Mouse (Mus musculus) activated CD4-positive, CD25-positive, alpha-beta regulatory T cell, adult 4 months (primary cell): Measurements from ENCODE around the gene Raet1e. TPM values are rescaled to one million over a fixed set of nuclear protein-coding genes. Genes with fewer than 3 reads are reported as not detected.
"Not testable (repeated sequence)": the region's sequence is repeated elsewhere in the genome, so short reads cannot be mapped to it uniquely, and the experiment has no call there.

Experiments
- ATAC-seq: one replicate; pipeline ENCODE4 v1.8.0; 2017
- polyA plus RNA-seq, 2 experiments: library from polyadenylated mRNA; unstranded; fragments of 100-300 nt; shearing (Covaris generic); gene quantifications; one replicate each; pipeline ENCODE4 v1.2.1; 2017

Raet1e gene
- polyA plus RNA-seq, 2 experiments from 2014 or later: not detected

DNA sequence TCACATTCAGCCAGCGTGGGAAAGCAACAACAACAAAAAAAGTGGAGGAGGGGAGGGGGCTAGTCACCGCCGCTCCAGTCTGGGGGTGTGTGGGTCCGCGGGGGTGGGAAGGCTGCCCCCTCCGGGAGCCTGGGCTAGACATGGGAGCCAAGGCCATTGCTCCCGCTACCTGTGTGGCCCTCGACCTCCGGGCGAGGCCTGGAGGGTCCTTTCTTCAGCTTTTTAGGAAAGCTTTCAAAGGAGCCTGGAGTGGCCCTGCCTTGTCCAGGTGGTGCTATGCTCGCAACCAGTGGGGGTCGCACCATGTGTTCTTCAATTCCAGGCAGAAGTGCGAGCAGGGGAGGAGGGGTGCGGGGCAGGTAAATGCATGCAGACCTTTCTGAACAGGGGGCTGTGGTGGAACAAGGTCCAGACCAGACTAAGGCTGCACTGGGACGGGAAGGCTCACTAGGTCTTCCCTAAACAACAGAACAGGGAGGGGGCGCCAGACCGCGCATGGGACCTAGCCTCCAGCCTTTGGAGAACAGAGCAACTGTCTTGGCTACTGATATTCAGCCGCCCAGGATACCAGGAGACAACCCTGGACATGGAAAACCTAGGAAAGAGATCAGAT lies 116.2 kb downstream of the Raet1e start:
- ATAC-seq: no peak

DNA sequence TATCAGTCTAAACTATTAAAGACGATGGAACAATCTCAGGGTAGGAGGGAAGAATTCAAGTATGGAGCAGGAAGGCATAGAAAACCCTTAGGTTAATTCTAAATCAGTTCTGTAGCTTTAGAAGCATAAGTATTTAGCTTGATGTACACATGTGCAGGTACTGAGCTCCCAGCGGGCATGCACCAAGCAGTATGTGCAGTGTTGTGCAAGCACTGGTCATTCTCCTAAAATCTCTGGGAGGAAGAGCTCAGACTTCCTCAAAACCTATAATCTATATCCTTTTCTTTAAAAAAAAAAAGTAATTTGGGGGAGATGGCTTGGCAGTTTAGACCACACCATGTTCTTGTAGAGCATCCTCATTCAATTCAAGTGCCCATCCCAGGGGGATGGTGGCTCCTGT lies 120.1 kb downstream of the Raet1e start:
- not testable (repeated sequence) for ATAC-seq

DNA sequence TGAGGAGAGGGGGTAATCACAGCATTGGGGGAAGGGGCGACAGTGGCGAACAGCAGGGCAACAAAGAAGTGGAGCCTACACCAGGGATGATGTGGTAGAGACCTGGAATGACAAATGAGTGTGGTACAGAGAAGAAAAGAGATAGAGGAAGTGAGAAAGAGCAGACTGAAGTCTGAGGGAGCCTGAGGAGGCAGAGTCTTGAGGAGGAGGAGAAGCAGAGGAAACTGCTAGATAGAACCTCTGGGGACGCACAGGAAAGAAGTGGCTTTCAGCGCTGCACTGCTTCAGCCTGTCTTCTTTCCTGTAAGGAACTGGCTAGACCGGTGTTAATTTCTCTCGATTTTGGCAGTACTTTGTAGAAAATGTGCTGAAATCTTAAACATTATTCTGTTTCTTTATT lies 124.4 kb downstream of the Raet1e start:
- ATAC-seq: no peak

DNA sequence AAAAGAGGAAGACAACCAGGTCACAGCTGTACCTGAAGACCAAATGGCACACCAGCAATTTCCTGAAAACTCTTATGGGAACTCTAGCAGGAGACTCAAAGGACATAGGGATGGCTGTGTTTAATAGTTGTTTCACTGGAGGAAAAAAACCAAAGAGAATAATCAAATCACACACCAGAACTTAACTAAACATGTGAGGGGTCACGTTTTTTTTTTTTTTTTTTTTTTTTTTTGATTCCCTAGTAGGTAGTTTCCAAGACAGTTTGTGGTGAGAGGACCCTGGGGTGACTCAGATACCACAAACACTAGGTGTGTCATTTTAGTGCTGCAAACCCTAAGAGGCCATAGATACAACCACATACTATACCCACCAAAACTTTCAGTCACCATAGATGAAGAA lies 137.3 kb downstream of the Raet1e start:
- peak; percentile 16 for ATAC-seq

DNA sequence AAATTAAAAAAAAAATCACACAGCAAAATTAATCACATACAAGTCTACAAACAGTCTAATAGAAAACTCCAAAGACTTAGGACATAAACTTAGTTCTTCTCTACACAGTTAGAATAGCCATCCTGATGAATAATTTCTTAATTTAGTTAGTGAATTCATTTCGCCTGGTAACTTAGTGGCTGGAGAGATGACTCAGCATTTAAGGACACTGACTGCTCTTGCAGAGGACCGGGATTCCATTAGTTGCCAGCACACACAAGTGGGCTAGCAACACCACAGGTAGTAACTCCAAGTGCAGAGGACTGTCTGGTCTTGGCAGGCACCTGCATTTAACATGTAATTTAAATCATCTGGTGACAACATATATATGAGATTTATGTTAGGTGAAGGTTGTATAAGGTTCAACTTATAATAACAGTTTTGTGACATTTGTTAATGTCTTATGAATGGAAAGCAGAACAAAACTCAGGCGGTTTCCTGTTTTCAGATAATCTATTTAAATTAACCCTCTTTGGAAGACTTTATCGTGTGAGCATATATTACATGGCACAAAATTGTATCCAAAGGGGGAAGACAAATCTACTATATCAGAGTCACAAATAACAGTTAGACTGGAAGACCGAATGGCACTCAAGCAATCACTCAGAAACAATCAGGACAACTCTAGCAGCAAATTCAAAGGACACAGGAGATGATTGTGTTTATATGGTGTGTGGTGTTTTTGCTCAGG lies 138.8 kb downstream of the Raet1e start:
- ATAC-seq: no peak

DNA sequence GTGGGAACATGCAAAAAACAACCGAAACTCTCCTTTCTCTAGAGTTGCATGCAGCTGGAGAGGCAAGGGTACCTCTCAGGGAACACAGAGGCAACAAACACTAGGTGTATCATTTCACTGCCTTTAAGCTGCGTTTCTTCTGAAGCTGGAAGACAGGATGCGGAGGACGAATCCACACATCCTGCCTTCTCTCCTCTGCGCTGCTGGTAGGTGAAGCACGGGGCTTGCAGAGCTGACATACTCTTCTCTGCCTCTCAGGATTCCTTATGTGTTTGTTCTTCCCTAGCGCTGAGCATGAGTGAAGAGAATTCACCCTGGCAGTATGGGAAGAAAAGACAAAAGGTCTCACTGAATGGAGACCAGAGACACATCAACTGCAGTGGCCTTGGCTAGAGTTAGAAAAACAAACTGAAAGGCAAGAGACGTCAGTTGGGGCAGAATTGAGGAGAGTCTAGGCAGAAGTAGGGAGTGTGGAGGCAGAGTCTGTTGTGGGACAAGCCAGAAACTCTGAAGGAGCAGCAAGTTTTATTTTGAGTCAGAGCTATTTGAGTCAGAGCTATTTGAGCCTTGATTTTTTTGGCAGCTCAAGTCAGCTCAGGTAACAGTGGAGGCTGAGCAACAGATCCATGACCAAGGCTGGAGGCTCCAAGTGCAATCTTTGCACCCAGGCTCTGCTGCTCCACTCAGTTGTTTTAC lies 139.5 kb downstream of the Raet1e start:
- peak; percentile 14 for ATAC-seq

DNA sequence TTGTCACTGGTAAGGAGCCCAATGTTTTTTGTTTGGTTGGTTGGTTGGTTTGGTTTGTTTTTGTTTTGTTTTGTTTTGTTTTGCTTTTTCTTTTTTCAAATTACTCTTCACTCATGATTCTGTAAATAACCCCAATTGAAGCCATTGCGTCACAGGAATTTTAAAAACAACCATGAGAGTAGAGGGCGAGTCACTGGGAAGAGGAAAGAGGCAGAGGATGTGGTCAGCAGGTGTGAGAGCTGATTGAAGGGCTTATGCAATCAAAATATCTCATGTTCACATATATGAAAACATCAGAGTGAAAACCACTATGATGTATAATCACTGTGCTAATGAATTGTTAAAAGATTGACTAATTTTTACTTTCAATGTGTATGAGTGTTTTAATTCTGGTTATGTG lies 141.0 kb downstream of the Raet1e start:
- ATAC-seq: peak; percentile 53

DNA sequence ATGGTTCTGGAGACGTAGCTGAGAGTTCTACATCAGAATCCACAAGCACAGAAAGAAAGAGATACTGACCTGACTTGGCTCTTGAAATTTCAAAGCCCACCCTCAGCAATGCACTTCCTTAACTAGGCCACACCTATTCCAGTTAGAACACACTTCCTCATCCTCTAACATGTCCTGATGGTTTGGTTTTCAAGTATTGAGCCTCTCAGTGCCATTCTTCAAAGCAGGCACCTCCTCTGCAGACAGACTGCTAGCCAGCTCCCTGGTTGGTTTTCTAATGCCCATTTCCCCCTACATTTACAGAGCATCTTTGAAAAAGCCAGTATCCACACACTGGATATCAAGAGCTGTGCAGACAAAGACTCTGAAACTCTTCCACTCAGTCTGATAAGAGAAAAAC lies 143.3 kb downstream of the Raet1e start:
- no peak for ATAC-seq

DNA sequence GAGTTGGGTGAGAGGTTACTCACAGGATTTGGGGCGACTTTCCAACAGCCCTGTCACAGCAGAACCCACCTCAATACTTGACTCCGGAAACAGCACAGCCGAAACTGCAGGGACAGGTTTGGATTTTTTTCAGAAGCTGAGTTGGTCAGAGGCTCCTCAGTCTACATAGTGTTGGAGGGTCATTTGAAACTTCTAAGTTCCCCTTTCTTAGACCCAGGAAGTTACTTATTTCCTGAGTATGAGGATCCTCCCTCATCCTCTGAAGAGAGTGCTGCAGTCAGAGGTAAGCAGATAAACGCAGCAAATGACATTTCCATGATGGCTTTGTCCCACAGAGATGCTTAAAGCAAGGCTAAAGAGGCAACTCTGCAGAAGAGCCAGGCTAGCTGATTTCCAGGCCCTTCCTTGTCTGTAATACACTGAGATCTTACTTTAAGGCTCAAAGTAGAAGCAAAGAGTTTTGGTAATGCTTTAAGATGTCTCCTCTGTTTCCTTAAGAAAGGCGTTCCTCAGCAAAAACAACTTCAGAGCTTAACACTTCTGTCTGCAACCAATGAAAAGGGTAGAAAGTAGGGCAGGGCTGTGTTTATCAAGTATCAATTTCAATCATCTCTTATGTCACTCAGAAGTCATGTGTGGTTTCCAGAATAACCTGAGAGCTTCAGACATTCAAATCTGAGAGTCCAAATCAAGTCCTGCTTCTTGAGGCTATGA lies 144.1 kb downstream of the Raet1e start:
- peak; percentile 47 for ATAC-seq

DNA sequence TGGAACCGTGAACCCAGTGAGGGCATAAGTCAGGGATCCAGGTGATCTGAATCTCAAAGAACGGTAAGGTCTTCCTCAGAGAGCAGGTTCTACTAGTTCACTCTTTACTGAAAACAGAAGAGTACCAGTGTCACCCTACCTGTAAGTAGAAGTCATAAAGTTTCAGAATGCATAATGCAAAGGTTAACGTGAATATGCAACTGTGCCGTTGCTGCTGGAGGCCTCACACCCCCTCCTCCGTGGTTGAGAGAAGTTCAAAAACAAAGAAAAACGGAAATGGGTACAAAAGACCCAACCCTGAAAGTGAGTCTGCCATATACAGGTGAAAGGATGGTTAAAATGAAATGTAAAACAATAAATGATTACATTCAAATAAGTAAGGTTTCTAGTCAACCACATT lies 145.4 kb downstream of the Raet1e start:
- ATAC-seq: peak; percentile 3

DNA sequence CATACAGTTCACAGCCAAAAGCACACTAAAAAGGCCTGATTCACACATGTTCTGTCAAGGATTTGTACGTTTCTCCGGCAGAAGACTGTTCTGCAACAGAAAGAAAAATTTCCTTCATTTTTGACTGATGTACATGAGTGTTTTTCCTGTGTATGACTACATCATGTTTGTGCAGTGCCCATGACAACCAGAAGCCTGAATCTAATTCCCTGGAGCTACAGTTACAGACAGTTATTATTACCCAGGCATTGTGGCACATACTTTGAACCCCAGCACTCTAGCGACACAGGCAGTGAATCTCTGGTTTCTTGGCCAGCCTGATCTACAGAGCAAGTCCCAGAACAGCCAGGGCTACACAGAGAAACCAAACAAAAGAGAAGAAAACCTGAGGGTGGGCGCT lies 147.4 kb downstream of the Raet1e start:
- ATAC-seq: no peak

DNA sequence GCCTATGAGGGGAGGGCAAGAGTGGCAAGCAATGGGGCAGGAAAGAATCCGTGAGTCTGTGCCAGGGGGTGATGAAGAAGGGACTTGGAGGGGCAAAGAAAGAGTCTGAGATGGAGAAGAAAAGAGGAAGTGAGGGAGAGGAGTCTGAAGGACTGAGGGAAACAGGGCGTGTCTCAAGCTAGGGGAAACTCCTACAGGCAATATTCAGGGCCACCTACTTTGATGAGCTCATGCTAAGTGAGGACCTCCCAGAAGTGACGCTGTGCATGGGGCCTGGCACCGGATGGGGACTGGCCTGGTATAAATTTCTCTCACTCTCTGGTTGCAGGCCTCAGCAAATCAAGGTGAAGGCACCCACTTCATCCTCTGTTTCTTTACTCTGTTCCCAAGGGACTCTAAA lies 148.1 kb downstream of the Raet1e start:
- peak; percentile 75 for ATAC-seq

DNA sequence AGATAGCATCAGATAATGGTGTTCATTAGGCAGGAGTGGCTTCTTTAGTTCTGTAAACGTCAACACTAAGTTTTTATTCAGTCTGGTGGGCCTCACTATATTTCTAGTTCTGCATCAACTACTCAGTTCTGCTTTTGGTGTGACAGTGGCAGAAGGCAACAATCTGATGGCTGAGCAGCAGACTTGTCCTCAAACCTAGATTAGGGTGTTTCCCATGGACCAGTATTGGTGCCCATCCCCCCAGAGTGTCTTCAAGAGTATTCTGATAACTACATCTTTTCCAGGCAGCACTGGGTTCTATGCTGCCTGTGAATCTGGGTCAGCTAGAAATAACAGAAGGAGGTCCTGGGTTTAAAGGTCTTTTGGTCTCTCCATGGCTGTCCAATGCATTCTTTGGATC lies 149.9 kb downstream of the Raet1e start:
- no peak for ATAC-seq

DNA sequence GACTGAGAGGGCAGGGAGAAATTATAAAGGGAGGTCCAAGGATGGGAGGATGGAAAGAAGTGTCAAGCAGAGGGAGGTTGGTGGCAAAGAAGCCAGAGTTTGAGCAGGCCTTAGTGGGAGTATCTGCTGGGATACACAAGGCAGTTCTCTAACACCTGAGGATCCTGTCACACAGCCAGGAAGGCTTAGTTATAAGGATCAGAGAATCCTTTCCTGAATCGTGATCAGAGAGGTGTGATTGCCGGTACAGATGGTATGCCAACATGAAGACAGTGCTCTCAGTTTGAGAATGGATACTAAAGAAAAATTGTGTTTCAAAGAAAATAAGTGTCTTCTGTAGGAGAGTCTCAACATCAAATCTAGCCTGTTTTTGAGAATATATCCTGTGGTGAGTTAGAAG lies 164.5 kb downstream of the Raet1e start:
- no peak for ATAC-seq

DNA sequence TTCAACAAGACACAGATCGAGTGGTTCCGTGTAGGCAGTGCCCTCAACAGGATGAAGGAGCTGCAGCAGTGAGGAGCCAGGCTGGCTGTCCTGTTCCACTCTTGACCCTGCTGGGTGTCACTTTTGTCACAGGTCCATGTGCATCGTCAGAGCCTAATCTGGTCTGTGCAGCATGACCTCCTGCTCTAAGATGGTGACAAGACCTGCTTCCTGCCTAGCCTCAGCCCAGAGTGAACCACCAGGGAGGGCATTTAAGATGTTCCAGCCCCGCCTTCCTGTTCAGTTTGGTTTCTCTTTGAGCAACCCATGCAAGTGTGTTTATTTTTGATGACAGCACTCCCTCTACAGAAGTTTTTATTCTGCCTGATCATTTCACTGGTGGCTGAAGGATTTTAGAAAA lies 187.4 kb downstream of the Raet1e start:
- peak; percentile 100 for ATAC-seq

DNA sequence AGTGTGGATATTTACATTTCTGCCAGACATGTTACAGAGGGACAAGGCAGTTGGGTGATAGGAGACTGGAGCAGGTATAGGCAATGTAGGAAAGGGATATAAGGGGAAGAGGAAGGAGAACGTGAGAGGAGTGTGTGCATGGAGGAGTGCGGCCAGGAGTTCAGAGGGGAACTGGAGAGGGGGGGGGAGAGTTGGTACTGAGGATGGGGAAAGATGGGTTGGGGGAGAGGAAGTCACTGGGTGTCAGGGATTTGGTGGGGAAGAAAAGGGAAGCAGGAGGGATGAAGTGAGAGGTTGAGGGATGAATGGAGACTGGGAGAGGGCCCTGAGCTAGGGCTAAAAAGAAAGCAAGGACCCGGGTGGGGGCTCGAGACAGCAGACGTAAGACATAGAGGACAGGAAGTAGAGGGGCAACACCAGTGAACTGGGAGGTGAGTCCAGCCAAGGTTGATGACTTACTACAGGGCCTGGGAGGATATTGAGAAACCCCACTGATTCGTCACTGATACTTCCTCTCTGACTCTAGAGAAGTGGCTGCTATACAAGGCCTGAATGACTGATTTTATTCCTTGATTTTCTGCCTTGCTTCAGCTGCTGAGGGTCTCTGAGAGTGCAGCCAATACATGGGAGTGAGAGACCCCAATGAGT lies 195.3 kb downstream of the Raet1e start:
- ATAC-seq: not testable (repeated sequence)

DNA sequence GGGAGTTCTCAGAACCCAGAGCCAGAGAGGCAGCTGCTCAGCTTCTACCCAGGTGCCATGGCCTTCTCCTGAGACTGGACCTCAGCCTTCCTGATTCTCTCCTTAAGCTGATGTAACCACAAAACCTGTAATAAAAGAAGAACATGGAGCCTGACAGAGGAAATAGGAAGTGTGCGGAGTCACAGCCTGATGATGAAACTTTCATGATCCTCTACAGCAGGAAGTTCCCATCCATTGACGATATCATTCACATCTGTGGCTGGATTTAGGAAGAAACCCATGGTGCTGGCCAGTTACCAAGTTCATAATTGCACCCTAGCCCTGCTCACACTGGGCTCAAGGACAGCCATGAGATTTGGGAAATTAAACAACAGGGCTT lies 195.8 kb downstream of the Raet1e start:
- not testable (repeated sequence) for ATAC-seq

DNA sequence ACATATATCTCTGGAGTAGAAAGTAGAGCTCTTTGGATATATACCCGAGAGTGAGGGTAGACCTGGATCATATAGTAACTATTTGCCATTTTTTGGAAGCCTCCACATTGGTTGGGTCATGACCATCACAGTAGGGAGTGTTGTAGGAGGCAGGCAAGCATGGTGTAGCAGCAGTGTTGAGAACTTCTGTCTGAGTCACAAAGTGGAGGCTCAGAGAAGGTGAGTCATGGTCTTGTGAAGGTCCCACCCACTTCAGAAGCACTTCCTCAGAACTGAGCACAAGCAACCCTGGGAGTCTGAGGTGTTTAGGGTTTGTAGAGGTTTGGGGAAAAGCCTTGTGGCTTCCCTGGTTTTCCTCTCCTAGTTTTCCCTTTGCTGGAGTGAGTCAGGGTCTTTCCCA lies 199.0 kb downstream of the Raet1e start:
- not testable (repeated sequence) for ATAC-seq

DNA sequence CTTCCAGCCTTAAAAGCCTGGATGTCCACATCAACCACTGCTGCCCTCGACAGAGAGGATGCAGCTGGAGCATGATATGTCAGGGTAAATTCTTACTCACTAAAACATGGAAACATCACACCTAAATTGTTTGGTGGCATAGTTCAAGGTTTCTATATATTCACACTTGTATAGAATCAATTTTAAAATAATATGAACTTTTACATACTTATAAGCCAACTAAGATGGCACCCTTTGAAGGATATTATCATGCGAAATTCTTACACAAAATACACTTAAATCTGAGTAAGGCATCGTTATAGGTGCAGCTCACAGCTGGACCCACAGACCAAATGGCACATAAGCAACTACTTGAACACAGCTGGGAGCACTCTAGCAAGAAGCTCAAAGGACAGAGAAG lies 201.9 kb downstream of the Raet1e start, which contains the start of gene Raet1d:
TSS of gene Raet1d (plus strand) at position 301 of the 400 bp plus-strand sequence.
- not testable (repeated sequence) for ATAC-seq

DNA sequence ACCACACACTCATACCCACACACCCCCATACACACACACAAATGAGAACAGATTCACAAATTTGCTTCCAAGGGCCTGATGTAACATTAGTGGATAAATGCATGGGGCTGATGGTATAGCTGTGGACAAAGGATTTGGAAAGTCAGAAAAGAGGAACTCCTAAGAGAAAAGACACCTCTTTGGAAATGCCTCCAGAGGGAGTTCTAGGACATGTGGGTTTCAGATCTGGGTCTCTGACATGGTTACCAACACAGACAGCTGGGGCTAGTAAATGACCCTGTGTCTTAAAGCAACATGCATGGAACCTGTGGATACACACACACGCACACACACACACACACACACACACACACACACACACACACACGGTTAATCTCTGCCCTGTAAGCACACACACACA lies 202.6 kb downstream of the Raet1e start:
- not testable (repeated sequence) for ATAC-seq

DNA sequence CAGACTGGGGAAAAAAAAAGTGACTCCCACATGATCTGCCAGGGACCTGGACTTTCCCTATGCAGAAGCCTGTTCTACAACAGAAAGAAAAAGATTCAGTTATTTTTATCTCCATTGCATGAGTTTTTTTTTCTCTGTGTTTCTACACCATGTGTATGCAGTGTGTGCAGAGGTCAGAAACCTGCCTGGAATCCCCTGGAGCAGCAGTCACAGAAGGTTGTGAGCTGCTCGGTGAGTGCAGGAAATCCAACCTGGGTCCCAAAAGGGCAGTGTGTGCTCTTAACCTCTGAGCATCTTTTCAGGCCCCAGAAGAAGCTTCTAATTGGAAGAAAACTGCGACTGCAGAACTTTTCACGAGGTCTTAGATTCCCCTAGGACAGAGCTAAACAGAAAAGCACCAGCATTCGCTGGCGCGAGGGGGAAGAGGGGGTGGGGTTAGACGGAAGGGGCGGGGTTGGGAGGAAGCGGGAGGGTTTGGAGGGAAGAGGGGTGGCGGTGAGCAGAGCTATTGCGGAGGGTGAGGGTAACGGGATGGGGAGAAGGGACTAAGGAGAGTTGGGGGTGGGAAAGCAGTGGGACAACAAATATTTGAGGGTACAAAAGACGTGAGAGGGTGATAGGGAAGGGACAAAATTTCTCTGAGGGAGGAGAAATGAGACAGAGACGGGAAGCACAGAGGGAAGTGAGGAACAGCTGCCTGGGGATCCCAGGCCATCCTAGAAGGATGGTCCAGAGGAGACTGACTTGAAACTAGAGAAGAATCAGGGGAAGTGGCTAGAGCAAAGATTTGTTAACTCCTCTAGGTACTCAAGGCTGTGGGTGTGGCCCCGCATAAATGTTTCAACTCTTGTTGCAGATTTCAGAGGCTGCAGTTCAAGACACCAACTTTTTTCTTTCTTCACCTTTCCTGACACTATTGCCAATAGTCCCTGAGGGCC lies 203.3 kb downstream of the Raet1e start:
- ATAC-seq: peak; percentile 52
